Mouse (Mus musculus) intestine, embryonic 16.5 days (tissue): ENCODE results near the gene Glis3. TPM values are rescaled to one million over a fixed set of nuclear protein-coding genes. Genes with fewer than 3 reads are reported as not detected.

Source experiments
- ATAC-seq: fragments of 200-750 bp; cut with Nextera tagmentation; 2 replicates; pipeline ENCODE4 v1.8.0; 2017; ENCODE audit warnings: moderate TSS enrichment, moderate library complexity
- H3K27ac ChIP-seq: fragments of 300-500 bp; sonication (generic); 2 replicates; pipeline ENCODE4 v1.5.1; 2014; ENCODE audit warnings: mild to moderate bottlenecking, low read length
- H3K27me3 ChIP-seq: fragments of 300-500 bp; sonication (generic); replicated peaks from 2 replicates; pipeline ENCODE4 v1.6.1; 2014; ENCODE audit warnings: low read length, control low read depth, mixed read lengths; ENCODE audit not compliant: control insufficient read depth, insufficient read depth
- H3K36me3 ChIP-seq: fragments of 300-500 bp; sonication (generic); 2 replicates; pipeline ENCODE4 v1.6.1; 2014; ENCODE audit warnings: low read length, control low read depth; ENCODE audit not compliant: control insufficient read depth, insufficient read depth
- H3K4me1 ChIP-seq: fragments of 300-500 bp; sonication (generic); 2 replicates; pipeline ENCODE4 v1.6.1; 2014; ENCODE audit warnings: low read length, control low read depth, mixed read lengths; ENCODE audit not compliant: control insufficient read depth, insufficient read depth
- H3K4me2 ChIP-seq: fragments of 300-500 bp; sonication (generic); 2 replicates; pipeline ENCODE4 v1.6.1; 2014; ENCODE audit warnings: low read depth, low read length, control low read depth
- H3K4me3 ChIP-seq: fragments of 300-500 bp; sonication (generic); 2 replicates; pipeline ENCODE4 v1.5.1; 2014; ENCODE audit warnings: mild to moderate bottlenecking, low read length
- H3K9ac ChIP-seq: fragments of 300-500 bp; sonication (generic); 2 replicates; pipeline ENCODE4 v1.6.1; 2014; ENCODE audit warnings: low read depth, low read length
- H3K9me3 ChIP-seq: fragments of 300-500 bp; sonication (generic); 2 replicates; pipeline ENCODE4 v1.6.1; 2016; ENCODE audit warnings: low read length, control low read depth; ENCODE audit not compliant: control insufficient read depth
- WGBS: fragments of 180-500 bp; shearing (Covaris S2); extraction: QIAGEN DNeasy Blood & Tissue Kit; methylation state at CpG from one replicate; pipeline ENCODE4 v1.1.7; 2014; 5-methylcytosine and 5-hydroxymethylcytosine counted together
- polyA plus RNA-seq: library from polyadenylated mRNA; unstranded; fragments of >200 nt; fragmentation: Nextera tagmentation; extraction: Ambion mirVana; gene quantifications from 2 replicates; pipeline ENCODE4 v1.2.1, GENCODE M21; 2015

The Glis3 gene
- polyA plus RNA-seq, 1 experiment from 2014 or later, result 0.73 TPM

DNA sequence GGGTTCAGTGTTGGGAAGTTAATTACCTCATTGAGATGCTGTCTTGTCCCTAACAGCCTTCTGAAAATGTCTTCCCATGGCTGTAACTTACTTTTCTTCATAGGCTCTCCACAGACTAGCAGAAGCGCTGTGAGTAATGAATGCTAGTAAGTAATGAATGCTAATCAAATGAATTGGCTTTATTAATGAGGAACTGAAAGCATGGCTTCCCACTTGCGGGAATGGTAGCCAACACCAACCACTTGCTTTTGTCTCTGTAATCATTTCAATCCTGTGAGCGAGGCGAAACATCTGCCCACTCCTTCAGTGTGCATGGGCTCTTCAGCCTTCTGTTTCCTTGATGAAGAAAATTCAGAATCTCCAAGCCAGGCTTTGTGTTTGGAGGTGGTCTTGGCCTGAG is 5.6 kb upstream of the Glis3 start:
- Histone ChIP-seq H3K9me3 (no peaks in the 10 kb centered on the region), H3K9ac (no peak overlapping the region), H3K27me3 (no peaks in the 10 kb centered on the region), H3K4me1 (no peaks in the 10 kb centered on the region), H3K36me3 (no peaks in the 10 kb centered on the region), H3K4me3 (no peak overlapping the region), H3K4me2 (no peak overlapping the region), H3K27ac (no peak overlapping the region)
- 92% methylated on average over 4 of the region's 4 CpGs for WGBS
- ATAC-seq, result no peak

DNA sequence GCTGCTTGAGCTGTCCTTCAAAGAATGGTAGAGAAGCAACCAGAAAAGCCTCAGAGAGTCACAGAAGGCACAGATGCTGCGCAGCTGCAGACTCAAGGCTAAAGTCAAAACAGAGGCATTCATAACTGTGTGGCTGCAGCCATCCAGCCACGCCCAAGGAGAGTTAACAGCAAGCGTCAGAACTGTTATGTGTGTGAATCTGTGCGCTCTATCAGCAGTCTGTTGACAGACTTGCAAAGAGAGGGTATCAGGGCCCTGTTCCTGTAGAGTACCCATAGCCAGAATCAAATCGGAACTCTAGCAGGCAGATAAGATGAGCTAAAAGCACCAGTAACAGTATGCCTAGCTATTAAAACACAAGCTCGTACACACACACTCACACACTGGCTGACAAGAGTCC is 4.5 kb upstream of the Glis3 start:
- H3K27me3 ChIP-seq, result 0 out of 2 replicates have a peak, but pooled peaks cover 2% of the 10 kb centered on the region
- no peaks in the 10 kb centered on the region for H3K9me3 ChIP-seq
- 77% methylated on average over 6 of the region's 6 CpGs for WGBS
- no peaks in the 10 kb centered on the region for H3K36me3 ChIP-seq
- H3K4me1 ChIP-seq, result 0 out of 2 replicates have a peak, but pooled peaks cover 3% of the 10 kb centered on the region
- ATAC-seq, result no peak
- no peak overlapping the region for H3K27ac ChIP-seq
- H3K4me3 ChIP-seq, result no peak overlapping the region
- no peak overlapping the region for H3K4me2 ChIP-seq
- no peak overlapping the region for H3K9ac ChIP-seq

DNA sequence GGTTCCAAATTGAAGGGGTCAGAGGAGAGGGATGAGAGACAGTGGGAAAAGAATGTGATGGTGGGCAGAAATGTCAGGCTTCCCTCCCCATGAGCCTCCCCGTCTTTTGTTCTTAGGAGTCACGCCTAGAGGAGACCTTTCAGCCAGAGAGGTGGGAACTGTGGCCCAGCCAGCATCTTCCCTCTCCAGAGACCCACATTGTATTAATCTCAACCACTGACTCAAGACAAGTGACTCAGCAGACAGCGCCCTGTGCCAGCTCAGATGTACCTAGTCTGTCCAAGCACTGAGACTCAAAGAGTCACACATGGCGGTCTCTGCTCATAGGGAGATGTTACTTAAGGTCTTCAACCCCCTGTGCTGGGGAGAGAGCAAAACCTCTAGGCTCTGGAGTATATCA is 3.5 kb upstream of the Glis3 start:
- no peak overlapping the region for H3K4me2 ChIP-seq
- H3K4me1 ChIP-seq, result 0 out of 2 replicates have a peak, but pooled peaks cover 8% of the 10 kb centered on the region
- H3K9me3 ChIP-seq, result no peaks in the 10 kb centered on the region
- H3K4me3 ChIP-seq, result no peak overlapping the region
- 0 out of 2 replicates have a peak, but pooled peaks cover 2% of the 10 kb centered on the region for H3K27me3 ChIP-seq
- H3K36me3 ChIP-seq, result no peaks in the 10 kb centered on the region
- 93% methylated on average over 4 of the region's 4 CpGs for WGBS
- H3K27ac ChIP-seq, result no peak overlapping the region
- ATAC-seq, result no peak
- no peak overlapping the region for H3K9ac ChIP-seq

DNA sequence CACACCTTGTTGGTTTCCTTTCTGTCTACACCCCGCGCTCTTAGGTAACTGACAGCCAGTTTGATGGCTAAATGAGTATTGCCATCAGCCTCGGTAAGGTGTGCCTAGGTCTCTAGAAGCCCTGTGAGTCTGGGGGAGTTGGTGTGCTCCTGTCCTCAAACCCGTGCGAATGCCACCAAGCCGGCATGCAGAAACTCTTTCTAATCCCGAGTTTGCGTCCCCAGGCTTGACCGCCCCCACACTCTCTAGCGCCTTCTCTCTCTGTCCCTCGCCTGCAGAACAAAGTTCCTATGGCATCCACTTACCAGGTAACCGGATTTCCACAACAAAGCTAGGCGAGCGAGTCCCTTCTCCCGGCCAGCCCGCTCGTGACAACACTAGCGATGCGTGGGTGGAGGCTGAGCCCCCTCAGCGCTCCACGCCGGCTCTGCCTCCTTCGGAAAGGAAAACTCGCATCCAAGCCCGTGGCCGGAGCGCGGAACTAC is 544 bp downstream of the Glis3 start:
- peak overlapping the region; percentile 70 for H3K9ac ChIP-seq
- peak overlapping the region; percentile 100 for H3K4me2 ChIP-seq
- peak; percentile 21 for ATAC-seq
- peaks cover 2% of the 10 kb centered on the region; the same call in 1 of the 2 replicates for H3K27me3 ChIP-seq
- peaks cover 8% of the 10 kb centered on the region; the same call in 1 of the 2 replicates for H3K4me1 ChIP-seq
- no peaks in the 10 kb centered on the region for H3K9me3 ChIP-seq
- H3K27ac ChIP-seq, result peak overlapping the region; percentile 59
- WGBS, result under 1% methylated on average over 28 of the region's 28 CpGs
- H3K4me3 ChIP-seq, result peak overlapping the region; percentile 70
- H3K36me3 ChIP-seq, result no peaks in the 10 kb centered on the region

DNA sequence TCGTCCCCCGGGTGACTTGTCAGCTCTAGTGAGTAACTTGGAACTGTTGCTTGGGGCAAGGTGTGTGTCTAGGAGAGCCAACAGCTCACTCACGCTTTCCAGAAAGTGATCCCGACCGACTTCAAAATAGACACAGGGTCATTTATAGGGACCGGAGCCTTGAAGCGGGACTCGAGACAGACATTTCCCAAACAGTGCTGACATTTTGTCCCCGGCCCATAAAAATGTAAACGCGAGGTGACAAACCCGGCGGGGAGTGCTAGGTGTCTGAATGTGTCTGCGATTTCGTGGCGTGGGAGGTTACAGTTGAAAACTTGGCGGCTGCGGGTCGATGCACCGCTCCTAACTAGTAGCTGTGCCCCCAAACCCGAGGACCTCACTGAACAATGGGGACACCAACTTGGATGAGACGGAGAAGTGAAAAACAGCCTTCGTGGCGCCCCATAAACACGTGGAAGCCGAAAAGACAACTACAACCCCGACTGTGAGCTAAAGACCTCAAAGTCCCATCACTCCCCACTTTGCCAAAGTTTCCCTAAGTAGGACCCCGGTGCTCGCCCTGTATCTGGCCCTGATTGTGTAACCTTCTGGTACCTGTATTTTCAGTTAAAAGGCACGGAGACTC is 1.1 kb downstream of the Glis3 start:
- peaks cover 8% of the 10 kb centered on the region; the same call in 1 of the 2 replicates for H3K4me1 ChIP-seq
- peak overlapping the region; percentile 70; the same call in 1 of the 2 replicates for H3K9ac ChIP-seq
- H3K27me3 ChIP-seq, result peaks cover 2% of the 10 kb centered on the region; the same call in 1 of the 2 replicates
- H3K27ac ChIP-seq, result no peak overlapping the region
- WGBS, result under 1% methylated on average over 30 of the region's 30 CpGs
- H3K36me3 ChIP-seq, result no peaks in the 10 kb centered on the region
- peak overlapping the region; percentile 100 for H3K4me2 ChIP-seq
- H3K4me3 ChIP-seq, result peak overlapping the region; percentile 70
- ATAC-seq, result no peak
- H3K9me3 ChIP-seq, result no peaks in the 10 kb centered on the region

DNA sequence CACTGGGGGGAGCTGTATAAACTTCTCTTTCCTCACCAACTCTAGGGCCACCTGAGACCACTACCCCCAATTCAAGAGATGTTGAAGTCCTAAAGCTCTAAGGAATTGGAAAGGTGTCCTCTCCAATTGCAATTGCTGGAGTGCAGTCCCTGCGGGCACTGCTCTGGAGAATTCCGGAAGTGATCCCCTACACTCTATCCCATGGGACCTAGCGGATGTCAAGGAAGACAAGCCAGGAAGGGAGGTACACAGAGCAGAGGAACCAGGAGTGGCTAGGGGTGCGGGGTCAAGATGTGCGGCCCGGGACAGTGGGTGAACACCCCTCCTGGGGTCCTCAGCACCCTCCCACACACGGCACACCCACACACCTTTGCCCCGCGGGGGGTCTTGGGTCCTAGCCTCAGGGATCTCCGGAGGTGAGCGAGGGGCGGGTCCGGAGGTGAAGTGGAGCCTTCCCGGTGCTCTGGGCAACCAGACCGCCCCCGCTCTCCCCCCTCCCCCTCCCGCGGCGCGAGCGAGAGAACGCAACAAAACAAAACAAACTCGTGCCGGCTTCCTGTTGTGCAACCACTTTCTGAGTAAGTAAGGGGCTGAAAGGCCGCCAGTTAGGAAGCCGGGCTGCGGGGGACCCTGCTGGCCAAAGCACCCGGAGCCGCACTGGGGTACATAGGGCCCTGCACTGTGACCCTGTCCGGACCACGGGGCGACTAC is 2.0 kb downstream of the Glis3 start:
- H3K27me3 ChIP-seq, result peaks cover 2% of the 10 kb centered on the region; the same call in 1 of the 2 replicates
- H3K9me3 ChIP-seq, result no peaks in the 10 kb centered on the region
- no peak overlapping the region for H3K27ac ChIP-seq
- peaks cover 8% of the 10 kb centered on the region; the same call in 1 of the 2 replicates for H3K4me1 ChIP-seq
- under 1% methylated on average over 27 of the region's 32 CpGs for WGBS
- peak overlapping the region; percentile 100 for H3K4me2 ChIP-seq
- peak; percentile 34; the same call in 1 of the 2 replicates for ATAC-seq
- peak overlapping the region; percentile 70 for H3K4me3 ChIP-seq
- peak overlapping the region; percentile 41 for H3K9ac ChIP-seq
- no peaks in the 10 kb centered on the region for H3K36me3 ChIP-seq

DNA sequence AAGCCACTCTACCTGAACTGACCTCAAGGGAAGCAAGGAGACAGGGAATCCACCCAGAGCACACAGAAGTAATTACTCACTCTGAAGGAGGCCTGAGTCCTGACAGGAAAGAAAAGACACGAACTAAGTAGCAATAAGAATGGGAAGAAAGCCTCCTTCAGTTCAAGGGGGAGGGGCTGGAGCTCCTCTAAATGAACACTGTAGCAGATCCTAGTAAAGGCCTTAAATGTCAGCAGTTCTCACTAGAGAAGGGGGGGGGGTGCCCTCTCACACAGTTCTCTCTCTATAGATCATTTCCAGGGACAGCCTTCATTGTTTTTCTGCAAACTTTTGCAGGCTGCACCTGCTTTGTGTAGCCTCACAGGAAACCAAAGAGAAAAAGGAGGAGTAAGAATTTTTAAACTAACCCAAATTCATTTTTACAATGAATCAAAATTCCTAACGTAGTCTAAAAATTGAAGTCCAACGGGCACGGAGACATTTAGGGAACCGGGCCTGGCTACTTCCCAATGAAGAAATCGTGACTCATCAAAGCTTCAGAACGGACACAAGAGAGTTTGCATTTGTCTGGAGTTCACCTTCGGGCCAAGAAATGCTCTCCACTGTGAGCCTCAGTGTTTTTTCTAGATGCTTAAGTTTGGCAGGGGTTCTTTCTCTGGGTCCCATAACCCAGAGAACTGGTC is 2.7 kb downstream of the Glis3 start:
- H3K9me3 ChIP-seq, result no peaks in the 10 kb centered on the region
- no peak for ATAC-seq
- no peak overlapping the region for H3K27ac ChIP-seq
- no peak overlapping the region for H3K4me3 ChIP-seq
- WGBS, result 42% methylated on average over 8 of the region's 8 CpGs
- H3K4me2 ChIP-seq, result peak overlapping the region; percentile 100; the same call in 1 of the 2 replicates
- peaks cover 8% of the 10 kb centered on the region; the same call in 1 of the 2 replicates for H3K4me1 ChIP-seq
- H3K9ac ChIP-seq, result no peak overlapping the region
- H3K36me3 ChIP-seq, result no peaks in the 10 kb centered on the region
- peaks cover 2% of the 10 kb centered on the region; the same call in 1 of the 2 replicates for H3K27me3 ChIP-seq

DNA sequence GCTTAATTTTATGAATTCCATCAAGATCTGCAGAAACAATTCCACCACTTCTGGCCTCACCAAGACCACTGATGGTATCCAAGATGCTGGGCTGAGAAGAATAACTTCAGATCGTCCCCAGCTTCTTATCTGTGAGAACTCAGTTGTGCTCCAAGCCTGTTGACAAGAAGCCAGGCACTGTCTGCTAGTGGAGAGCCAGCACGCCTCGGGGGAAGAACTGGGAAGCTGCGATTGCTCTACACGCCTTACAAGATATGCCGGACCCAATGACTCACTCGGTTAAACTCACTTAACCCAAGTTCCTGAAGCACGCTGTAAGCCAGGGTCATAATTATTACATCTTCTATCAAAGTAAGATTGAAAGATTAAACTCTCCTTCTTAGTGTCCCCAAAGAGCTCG is 16.1 kb downstream of the Glis3 start:
- ATAC-seq, result no peak
- H3K9ac ChIP-seq, result no peak overlapping the region
- WGBS, result 76% methylated on average over 9 of the region's 9 CpGs
- H3K4me1 ChIP-seq, result no peaks in the 10 kb centered on the region
- H3K36me3 ChIP-seq, result no peaks in the 10 kb centered on the region
- H3K4me3 ChIP-seq, result no peak overlapping the region
- H3K9me3 ChIP-seq, result no peaks in the 10 kb centered on the region
- H3K27me3 ChIP-seq, result no peaks in the 10 kb centered on the region
- H3K4me2 ChIP-seq, result no peak overlapping the region
- no peak overlapping the region for H3K27ac ChIP-seq

DNA sequence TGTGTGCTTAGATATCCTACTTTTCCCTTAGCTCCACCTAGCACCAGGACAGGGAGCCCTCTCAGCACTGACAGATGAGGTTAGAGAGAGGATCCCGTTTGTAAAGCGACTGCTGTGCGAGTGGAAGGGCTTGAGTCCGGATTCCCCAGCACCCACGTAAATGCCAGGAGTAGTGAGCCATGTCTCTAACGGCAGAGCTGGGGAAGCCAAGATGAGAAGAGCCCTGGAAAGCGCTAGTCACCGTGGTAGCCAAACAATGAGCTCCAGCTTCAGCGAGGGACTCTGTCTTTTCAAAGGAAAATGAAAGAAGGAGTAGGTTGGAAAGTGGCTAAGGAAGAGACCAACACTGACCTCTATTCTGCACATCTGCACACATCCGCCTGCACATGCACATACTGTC is 16.7 kb downstream of the Glis3 start:
- H3K9ac ChIP-seq, result no peak overlapping the region
- H3K4me2 ChIP-seq, result no peak overlapping the region
- H3K27ac ChIP-seq, result no peak overlapping the region
- 63% methylated on average over 10 of the region's 10 CpGs for WGBS
- H3K27me3 ChIP-seq, result no peaks in the 10 kb centered on the region
- H3K36me3 ChIP-seq, result no peaks in the 10 kb centered on the region
- H3K9me3 ChIP-seq, result no peaks in the 10 kb centered on the region
- ATAC-seq, result no peak
- H3K4me1 ChIP-seq, result no peaks in the 10 kb centered on the region
- no peak overlapping the region for H3K4me3 ChIP-seq
